Mouse (Mus musculus) layer of hippocampus, adult 9-11 months (tissue): ENCODE measurements around the gene Trim41.
A peak's percentile ranks its signal among the peaks of the same experiment; 100 is the strongest.
"Not testable (repeated sequence)": the region's sequence is repeated elsewhere in the genome, so short reads cannot be mapped to it uniquely, and the experiment has no call there.

Experiments used
- DNase-seq: peaks from one replicate; pipeline ENCODE4 v3.0.0; 2022

The Trim41 gene

DNA sequence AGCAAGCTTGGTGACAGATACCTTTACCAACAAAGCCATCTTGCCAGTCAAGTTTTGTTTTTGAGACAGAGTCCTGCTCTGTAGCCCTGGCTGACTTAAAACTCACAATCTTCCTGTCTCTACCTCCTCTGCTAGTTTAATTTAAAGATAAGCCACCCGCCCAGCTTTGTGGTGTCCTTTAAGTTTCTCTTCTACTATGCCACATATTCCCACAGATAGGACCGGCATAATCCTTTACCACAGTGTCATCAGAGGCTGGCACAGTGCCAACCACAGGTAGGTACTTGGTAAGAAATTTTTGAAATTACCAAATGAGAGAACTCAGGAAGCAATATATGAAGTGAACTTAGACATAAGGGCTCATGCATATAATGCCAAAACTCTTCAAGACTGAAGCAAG is 7.0 kb downstream of the Trim41 start:
- DNase-seq, result no peak

GRCm38 (mm10) chr11:48809434-48809830 is 7.7 kb downstream of the Trim41 start:
- no peak for DNase-seq

- no peak for DNase-seq
These were observed 8.3 kb downstream of the Trim41 start for GRCm38 (mm10) chr11:48808737-48809433.

GRCm38 (mm10) chr11:48808304-48808646 is 8.9 kb downstream of the Trim41 start:
- DNase-seq, result no peak

GRCm38 (mm10) chr11:48807563-48808303 is 9.4 kb downstream of the Trim41 start:
- DNase-seq, result no peak

- peak; percentile 67 for DNase-seq
These were observed 10.1 kb downstream of the Trim41 start for GRCm38 (mm10) chr11:48806856-48807562.

- no peak for DNase-seq
These were observed 12.2 kb downstream of the Trim41 start for GRCm38 (mm10) chr11:48804922-48805321.

DNA sequence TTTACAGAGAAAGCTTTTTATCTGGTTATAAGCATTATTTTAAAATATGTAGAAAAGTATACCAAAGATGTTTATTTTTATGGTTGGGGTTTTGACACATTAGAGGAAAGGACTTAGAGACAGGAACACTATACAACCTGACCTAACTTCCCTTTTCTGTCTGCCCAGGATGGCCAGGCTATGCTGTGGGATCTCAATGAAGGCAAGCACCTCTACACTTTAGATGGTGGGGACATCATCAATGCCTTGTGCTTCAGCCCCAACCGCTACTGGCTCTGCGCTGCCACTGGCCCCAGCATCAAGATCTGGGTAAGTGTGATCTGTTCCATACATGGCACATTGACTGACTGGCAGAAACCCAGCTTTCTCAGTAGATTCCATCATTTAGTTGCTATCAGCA is 13.2 kb downstream of the Trim41 start:
- DNase-seq, result no peak

- no peak for DNase-seq
These were observed 15.1 kb downstream of the Trim41 start for GRCm38 (mm10) chr11:48801831-48802772.

GRCm38 (mm10) chr11:48799921-48800701 is 17.0 kb downstream of the Trim41 start, which contains the start of gene Rack1:
Gene Rack1 (plus strand): TSS chr11:48800332.
- peak; percentile 93 for DNase-seq

DNA sequence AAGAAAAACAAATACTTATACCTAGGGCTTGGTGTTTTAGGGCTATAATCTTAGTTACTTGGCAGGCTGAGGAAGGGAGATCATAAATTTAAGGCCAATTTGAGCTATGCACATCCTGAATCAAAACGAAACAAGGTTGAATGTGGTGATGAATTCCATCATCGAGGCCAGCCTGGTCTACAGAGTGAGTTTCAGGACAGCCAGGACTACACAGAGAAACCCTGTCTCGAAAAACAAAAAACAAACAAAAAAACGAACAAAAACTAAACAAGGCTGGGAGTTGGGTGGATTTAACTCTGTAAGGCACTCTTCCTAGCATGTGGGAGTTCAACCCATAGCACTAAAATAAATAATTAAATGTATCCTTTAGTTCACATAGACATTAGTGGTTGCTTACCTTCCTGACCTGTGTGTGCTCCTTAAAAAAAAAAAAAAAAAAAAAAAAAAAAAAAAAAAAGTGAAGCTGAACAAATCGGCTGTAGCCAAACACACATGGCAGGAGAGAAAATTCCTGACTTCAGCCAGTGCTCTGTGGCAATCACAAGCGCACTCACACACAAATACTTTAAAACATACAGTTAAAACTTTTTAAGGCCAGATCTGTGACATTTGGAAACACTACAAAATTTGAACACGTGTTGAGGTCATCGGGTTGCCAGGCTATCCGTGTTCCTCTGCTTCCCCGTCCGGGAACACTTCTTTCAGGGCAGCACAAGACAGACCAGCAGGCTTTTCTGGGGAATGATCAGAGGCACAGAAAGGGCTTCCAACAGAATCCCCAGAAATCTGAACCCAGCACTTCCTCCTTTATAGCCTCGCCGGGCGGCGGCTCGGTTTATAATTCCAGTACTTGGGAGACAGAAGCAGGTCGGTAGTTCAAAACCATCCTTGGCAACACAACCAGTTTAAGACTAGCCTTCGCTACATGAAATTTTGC is 17.9 kb downstream of the Trim41 start:
- no peak for DNase-seq

GRCm38 (mm10) chr11:48798308-48798707 is 18.8 kb downstream of the Trim41 start:
- DNase-seq, result no peak

GRCm38 (mm10) chr11:48797287-48797686 is 19.9 kb downstream of the Trim41 start:
- no peak for DNase-seq

GRCm38 (mm10) chr11:48796290-48796689 is 20.9 kb downstream of the Trim41 start:
- no peak for DNase-seq

DNA sequence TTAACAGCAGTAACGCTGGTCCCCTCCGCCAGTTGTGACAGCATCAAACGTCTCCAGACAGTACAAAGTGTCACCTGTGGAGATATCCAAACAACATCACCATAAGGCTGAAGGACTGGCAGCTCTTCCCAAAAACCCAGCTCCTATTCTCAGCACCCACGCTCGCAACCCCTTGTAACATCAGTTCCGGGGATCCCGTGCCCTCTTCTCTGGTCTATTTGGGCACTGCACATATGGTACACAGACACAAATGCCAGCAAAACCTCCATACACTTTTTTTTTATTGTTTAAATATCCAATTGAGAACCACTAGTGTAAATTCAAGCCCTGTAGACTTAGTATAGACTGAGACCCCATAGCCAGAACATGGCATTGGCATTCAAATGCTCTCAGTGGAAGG is 21.9 kb downstream of the Trim41 start:
- no peak for DNase-seq

- no peak for DNase-seq
These were observed 24.0 kb downstream of the Trim41 start for GRCm38 (mm10) chr11:48793184-48793583.

DNA sequence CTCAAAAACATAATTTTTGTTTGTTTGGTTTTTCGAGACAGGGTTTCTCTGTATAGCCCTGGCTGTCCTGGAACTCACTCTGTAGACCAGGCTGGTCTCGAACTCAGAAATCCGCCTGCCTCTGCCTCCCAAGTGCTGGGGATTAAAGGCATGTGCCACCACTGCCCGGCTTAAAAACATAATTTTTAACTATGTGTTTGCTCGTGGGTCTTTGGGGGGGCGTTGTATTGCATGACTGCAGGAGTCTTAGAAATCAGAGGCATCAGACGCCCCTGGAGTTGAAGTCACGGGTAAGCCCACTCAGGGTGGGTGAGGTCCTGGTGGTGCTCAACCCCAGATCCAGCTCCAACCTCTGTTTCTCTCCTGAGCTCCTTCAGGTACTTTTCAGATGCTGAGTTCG is 25.3 kb downstream of the Trim41 start:
- DNase-seq, result not testable (repeated sequence)

DNA sequence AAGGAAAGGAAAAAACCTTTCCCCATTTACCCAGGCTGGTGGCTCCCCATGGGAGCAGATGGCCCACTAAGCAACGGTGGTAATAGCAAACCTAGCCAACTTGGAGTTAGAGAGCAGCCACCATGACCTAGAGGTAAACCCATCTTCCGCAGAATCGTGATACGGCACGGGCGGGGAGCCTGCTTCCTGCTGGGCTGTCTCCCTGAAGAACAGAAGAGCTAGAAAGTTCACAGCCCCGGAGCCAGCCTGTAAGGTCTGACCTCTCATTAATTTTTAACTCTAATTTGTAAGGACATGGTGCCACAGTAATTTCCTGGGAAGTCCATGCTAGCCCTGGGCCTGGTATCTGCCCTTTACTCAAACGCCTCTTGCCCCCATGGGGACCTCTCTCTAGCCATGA is 26.2 kb downstream of the Trim41 start:
- no peak for DNase-seq

GRCm38 (mm10) chr11:48789973-48790823 is 27.0 kb downstream of the Trim41 start:
- DNase-seq, result peak; percentile 80

GRCm38 (mm10) chr11:48789215-48789614 is 27.9 kb downstream of the Trim41 start:
- no peak for DNase-seq
